Mouse (Mus musculus) kidney, postnatal 10 days (tissue): ENCODE measurements around the gene Xbp1.
"Not testable (repeated sequence)": the region's sequence is repeated elsewhere in the genome, so short reads cannot be mapped to it uniquely, and the experiment has no call there.

ENCODE experiments used
- DNase-seq: peaks from one replicate; pipeline ENCODE4 v3.0.0; 2021; ENCODE audit warnings: mixed read lengths

Xbp1 gene

GRCm38 (mm10) chr11:5502351-5503051 lies 18.0 kb upstream of the Xbp1 start:
- no peak for DNase-seq

- DNase-seq = peak; percentile 63
Measured at GRCm38 (mm10) chr11:5505856-5506575, 14.4 kb upstream of the Xbp1 start.

GRCm38 (mm10) chr11:5509215-5510098 lies 11.0 kb upstream of the Xbp1 start:
- DNase-seq = no peak

GRCm38 (mm10) chr11:5510099-5510391 lies 10.4 kb upstream of the Xbp1 start:
- no peak for DNase-seq

GRCm38 (mm10) chr11:5510686-5511085 lies 9.8 kb upstream of the Xbp1 start:
- DNase-seq = not testable (repeated sequence)

GRCm38 (mm10) chr11:5512099-5512725 lies 8.2 kb upstream of the Xbp1 start:
- DNase-seq = peak; percentile 56

- no peak for DNase-seq
Measured at GRCm38 (mm10) chr11:5512961-5513360, 7.5 kb upstream of the Xbp1 start.

- no peak for DNase-seq
Measured at GRCm38 (mm10) chr11:5514091-5514490, 6.4 kb upstream of the Xbp1 start.

- DNase-seq = no peak
Measured at GRCm38 (mm10) chr11:5515196-5515595, 5.3 kb upstream of the Xbp1 start.

- DNase-seq = no peak
Measured at GRCm38 (mm10) chr11:5515655-5516054, 4.8 kb upstream of the Xbp1 start.

GRCm38 (mm10) chr11:5516151-5516550 lies 4.3 kb upstream of the Xbp1 start:
- no peak for DNase-seq

GRCm38 (mm10) chr11:5516617-5517016 lies 3.8 kb upstream of the Xbp1 start:
- DNase-seq = no peak

GRCm38 (mm10) chr11:5517346-5517745 lies 3.1 kb upstream of the Xbp1 start:
- no peak for DNase-seq

GRCm38 (mm10) chr11:5519681-5520080 lies 778 bp upstream of the Xbp1 start:
- no peak for DNase-seq

GRCm38 (mm10) chr11:5521266-5521515 lies 732 bp downstream of the Xbp1 start:
- DNase-seq = peak; percentile 68

- peak; percentile 79 for DNase-seq
Measured at GRCm38 (mm10) chr11:5521516-5522291, 1.2 kb downstream of the Xbp1 start.

GRCm38 (mm10) chr11:5522798-5523415 lies 2.4 kb downstream of the Xbp1 start:
- peak; percentile 66 for DNase-seq

- no peak for DNase-seq
Measured at GRCm38 (mm10) chr11:5525418-5525817, 5.0 kb downstream of the Xbp1 start.

GRCm38 (mm10) chr11:5526573-5527439 lies 6.3 kb downstream of the Xbp1 start:
- no peak for DNase-seq

GRCm38 (mm10) chr11:5527865-5528523 lies 7.5 kb downstream of the Xbp1 start:
- DNase-seq = no peak

GRCm38 (mm10) chr11:5528841-5529240 lies 8.4 kb downstream of the Xbp1 start:
- peak; percentile 55 for DNase-seq
